Mouse (Mus musculus) G1E (cell line): ENCODE data around the gene Ttll11.

Source experiments
- CTCF ChIP-seq: IDR thresholded peaks from 2 replicates; pipeline ENCODE4 v1.5.1; 2012; ENCODE audit warnings: low read depth, low read length, inconsistent platforms, mixed read lengths
- GATA1 ChIP-seq: IDR thresholded peaks from 2 replicates; pipeline ENCODE4 v1.6.1; 2012; ENCODE audit warnings: borderline replicate concordance, low read length, inconsistent platforms, mixed read lengths
- GATA2 ChIP-seq: IDR thresholded peaks from 2 replicates; pipeline ENCODE4 v1.6.1; 2012; ENCODE audit warnings: low read depth, low read length, inconsistent platforms, borderline replicate concordance

- TF ChIP-seq CTCF (no peak), GATA1 (no peak), GATA2 (no peak)
Measured at GRCm38 (mm10) chr2:35789362-35790326, 190.1 kb downstream of the Ttll11 start.
